In the genomic region with DNA sequence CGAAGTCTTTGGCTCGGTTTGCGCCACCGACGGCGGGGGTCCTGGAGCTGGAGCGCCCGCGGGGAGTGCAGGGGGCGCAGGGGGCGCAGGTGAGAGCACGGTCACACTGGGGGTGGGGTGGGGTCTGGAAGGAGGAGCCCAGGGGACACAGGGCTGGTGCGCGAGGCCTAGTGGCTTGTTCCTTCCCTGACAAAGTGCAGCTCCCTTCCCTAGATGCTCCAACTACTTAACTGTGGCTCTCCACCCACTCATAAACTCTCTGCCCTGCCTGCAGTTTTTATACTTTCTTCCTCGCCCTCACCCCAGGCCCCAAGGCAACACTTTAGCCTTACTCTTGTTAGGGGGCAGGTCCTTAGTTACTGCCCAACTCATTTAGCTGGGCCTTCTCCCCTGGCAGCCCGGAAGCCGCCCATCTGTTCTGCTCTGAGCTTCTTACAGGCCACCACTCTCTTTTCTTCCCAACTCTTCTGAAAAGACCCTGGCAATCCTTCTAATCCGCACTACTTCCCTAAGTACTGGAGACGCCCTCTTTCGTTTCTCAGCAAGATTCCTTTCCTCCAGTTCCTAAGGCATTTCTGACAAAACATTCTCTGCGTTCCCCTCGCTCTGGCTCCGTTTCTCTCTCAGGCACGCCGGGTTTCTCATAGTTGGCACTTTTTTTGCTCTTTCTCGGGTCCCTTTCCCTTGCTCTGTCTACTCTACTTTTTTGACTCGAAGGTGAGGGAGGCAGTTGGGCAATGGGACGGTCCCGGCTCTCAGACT, we compare ENCODE assay signal across 8 mouse cellular contexts. TPM values are rescaled to one million over a fixed set of nuclear protein-coding genes. Genes with fewer than 3 reads are reported as not detected.
DNase-seq lines count a peak whose midpoint lies in the region; ATAC-seq and TF ChIP-seq lines count a peak whose summit lies in the region.

No protein-coding gene starts in this region.

- H3K36me3 ChIP-seq in heart, embryonic 11.5 days (ENCODE audit: control insufficient read depth, insufficient read depth, low read length): no peaks in the 10 kb centered on the region
- no peaks in the 10 kb centered on the region for H3K36me3 ChIP-seq in testis, adult 2 months (ENCODE audit: control insufficient read depth, insufficient read depth, low read length)
- H3K36me3 ChIP-seq in limb, embryonic 12.5 days: no peaks in the 10 kb centered on the region

- no peaks in the 10 kb centered on the region for H3K9me3 ChIP-seq in heart, embryonic 11.5 days (replicated peaks; ENCODE audit: control insufficient read depth, low read length)
- peaks cover 3% of the 10 kb centered on the region; the same call in 1 of the 2 replicates for H3K9me3 ChIP-seq in limb, embryonic 12.5 days

- WGBS in heart, embryonic 11.5 days (ENCODE audit: insufficient replicate concordance): 5% methylated on average over 28 of the region's 29 CpGs
- WGBS in limb, embryonic 12.5 days: 2% methylated on average over 29 of the region's 29 CpGs

- no peak overlapping the region for H3K9ac ChIP-seq in heart, embryonic 11.5 days (ENCODE audit: low read depth, low read length)
- peak overlapping the region; percentile 31; the same call in 1 of the 2 replicates for H3K9ac ChIP-seq in limb, embryonic 12.5 days (replicated peaks)

- H3K4me2 ChIP-seq in heart, embryonic 11.5 days: peak overlapping the region; percentile 58
- peak overlapping the region; percentile 54 for H3K4me2 ChIP-seq in limb, embryonic 12.5 days

- DNase-seq in heart, adult 9 months (ENCODE audit: low spot score in 2 of 2): no peak
- no peak for DNase-seq in testis, postnatal 14 days (ENCODE audit: low spot score)
- no peak for DNase-seq in cerebellum, adult 11-12 months
- DNase-seq in ovary, adult 18-20 months (ENCODE audit: low spot score): no peak

- H3K4me3 ChIP-seq in heart, embryonic 11.5 days (ENCODE audit: low read depth, low read length): peak overlapping the region; percentile 28
- peak overlapping the region; percentile 77 for H3K4me3 ChIP-seq in testis, adult 2 months (ENCODE audit: control insufficient read depth, low read depth, low read length)
- peak overlapping the region; percentile 37 for H3K4me3 ChIP-seq in limb, embryonic 12.5 days (replicated peaks)

- TF ChIP-seq POLR2A in testis, adult 2 months (IDR thresholded peaks at IDR 0.05; ENCODE audit: control insufficient read depth, low read depth, low read length): no peak

- ATAC-seq in heart, embryonic 11.5 days (replicated peaks; ENCODE audit: insufficient number of reproducible peaks, low FRiP score, low TSS enrichment): no peak
- no peak for ATAC-seq in limb, embryonic 12.5 days (ENCODE audit: insufficient number of reproducible peaks, insufficient read depth, low FRiP score, low TSS enrichment, low read depth)
- ATAC-seq in inflammation-experienced regulatory T-cells, adult 6 months: no peak

- H3K4me1 ChIP-seq in heart, embryonic 11.5 days (ENCODE audit: control insufficient read depth, insufficient read depth, low read length): peaks cover 32% of the 10 kb centered on the region
- peaks cover 62% of the 10 kb centered on the region for H3K4me1 ChIP-seq in testis, adult 2 months (ENCODE audit: control insufficient read depth, insufficient read depth, low read length)
- H3K4me1 ChIP-seq in limb, embryonic 12.5 days (replicated peaks): peaks cover 46% of the 10 kb centered on the region

- H3K27ac ChIP-seq in heart, embryonic 11.5 days (ENCODE audit: low read depth, low read length): no peak overlapping the region
- no peak overlapping the region for H3K27ac ChIP-seq in testis, adult 2 months (ENCODE audit: control insufficient read depth, insufficient read depth, low read depth, low read length)
- no peak overlapping the region for H3K27ac ChIP-seq in limb, embryonic 12.5 days

- TF ChIP-seq CTCF in testis, adult 2 months (IDR thresholded peaks at IDR 0.05; ENCODE audit: control insufficient read depth, insufficient read depth, insufficient replicate concordance, low read depth, low read length): no peak

- H3K27me3 ChIP-seq in heart, embryonic 11.5 days (ENCODE audit: control insufficient read depth, insufficient read depth, low read length): peaks cover 98% of the 10 kb centered on the region
- H3K27me3 ChIP-seq in testis, adult 2 months (ENCODE audit: control insufficient read depth, insufficient read depth, low read length): peaks cover 8% of the 10 kb centered on the region
- H3K27me3 ChIP-seq in limb, embryonic 12.5 days: peaks cover 97% of the 10 kb centered on the region

RNA-seq across cellular contexts. Expression of a gene that starts 2.6 kb away (rescaled TPM):
- 0.06 TPM in 1 of 2 replicates, not detected in the other for polyA plus RNA-seq in heart, embryonic 11.5 days (2014; fragmentation: Nextera tagmentation; extraction: Ambion mirVana)
- polyA plus RNA-seq in testis, adult 2 months (2012; rRNA removed): 3.8 and 6.3 TPM in 2 replicates
- 0.26 and 0.35 TPM in 2 replicates for polyA plus RNA-seq in limb, embryonic 12.5 days (2016; fragmentation: Nextera tagmentation; extraction: Ambion mirVana)
- not detected for polyA plus RNA-seq in inflammation-experienced regulatory T-cells, adult 6 months (2017; shearing (Covaris generic))
